Mouse (Mus musculus) limb, embryonic 13.5 days (tissue): ENCODE data around the gene Zmynd8. TPM values are rescaled to one million over a fixed set of nuclear protein-coding genes. Genes with fewer than 3 reads are reported as not detected.
"Not testable (repeated sequence)": the region's sequence is repeated elsewhere in the genome, so short reads cannot be mapped to it uniquely, and the experiment has no call there.

Experiments used
- ATAC-seq: fragments of 200-750 bp; cut with Nextera tagmentation; 2 replicates; pipeline ENCODE4 v1.8.0; 2017; ENCODE audit warnings: low read depth, moderate number of reproducible peaks, moderate TSS enrichment; ENCODE audit not compliant: low FRiP score
- H3K27ac ChIP-seq: fragments of 300-500 bp; sonication (generic); 2 replicates; pipeline ENCODE4 v1.5.1; 2015; ENCODE audit warnings: inconsistent platforms, mild to moderate bottlenecking, moderate library complexity
- H3K27me3 ChIP-seq: fragments of 300-500 bp; sonication (generic); 2 replicates; pipeline ENCODE4 v1.6.1; 2015; ENCODE audit warnings: mild to moderate bottlenecking, inconsistent platforms
- H3K36me3 ChIP-seq: fragments of 300-500 bp; sonication (generic); 2 replicates; pipeline ENCODE4 v1.6.1; 2015; ENCODE audit warnings: inconsistent platforms, mild to moderate bottlenecking, moderate library complexity
- H3K4me1 ChIP-seq: fragments of 300-500 bp; sonication (generic); 2 replicates; pipeline ENCODE4 v1.6.1; 2015; ENCODE audit warnings: inconsistent platforms
- H3K4me2 ChIP-seq: fragments of 300-500 bp; sonication (generic); replicated peaks from 2 replicates; pipeline ENCODE4 v1.6.1; 2015; ENCODE audit warnings: inconsistent platforms, mild to moderate bottlenecking, moderate library complexity
- H3K4me3 ChIP-seq: fragments of 300-500 bp; sonication (generic); 2 replicates; pipeline ENCODE4 v1.5.1; 2015; ENCODE audit warnings: moderate library complexity, mild to moderate bottlenecking, inconsistent platforms
- H3K9ac ChIP-seq: fragments of 300-500 bp; sonication (generic); 2 replicates; pipeline ENCODE4 v1.6.1; 2015; ENCODE audit warnings: mild to moderate bottlenecking, inconsistent platforms
- H3K9me3 ChIP-seq: fragments of 300-500 bp; sonication (generic); 2 replicates; pipeline ENCODE4 v1.6.1; 2016; ENCODE audit warnings: inconsistent platforms
- WGBS: fragments of 180-500 bp; shearing (Covaris S2); methylation state at CpG from one replicate; pipeline ENCODE4 v1.1.7; 2015; 5-methylcytosine and 5-hydroxymethylcytosine counted together
- polyA plus RNA-seq: library from polyadenylated mRNA; unstranded; fragments of >200 nt; fragmentation: Nextera tagmentation; extraction: Ambion mirVana; gene quantifications from 2 replicates; pipeline ENCODE4 v1.2.1, GENCODE M21; 2015

The Zmynd8 gene
- polyA plus RNA-seq, 1 experiment from 2014 or later = 65.7 TPM

DNA sequence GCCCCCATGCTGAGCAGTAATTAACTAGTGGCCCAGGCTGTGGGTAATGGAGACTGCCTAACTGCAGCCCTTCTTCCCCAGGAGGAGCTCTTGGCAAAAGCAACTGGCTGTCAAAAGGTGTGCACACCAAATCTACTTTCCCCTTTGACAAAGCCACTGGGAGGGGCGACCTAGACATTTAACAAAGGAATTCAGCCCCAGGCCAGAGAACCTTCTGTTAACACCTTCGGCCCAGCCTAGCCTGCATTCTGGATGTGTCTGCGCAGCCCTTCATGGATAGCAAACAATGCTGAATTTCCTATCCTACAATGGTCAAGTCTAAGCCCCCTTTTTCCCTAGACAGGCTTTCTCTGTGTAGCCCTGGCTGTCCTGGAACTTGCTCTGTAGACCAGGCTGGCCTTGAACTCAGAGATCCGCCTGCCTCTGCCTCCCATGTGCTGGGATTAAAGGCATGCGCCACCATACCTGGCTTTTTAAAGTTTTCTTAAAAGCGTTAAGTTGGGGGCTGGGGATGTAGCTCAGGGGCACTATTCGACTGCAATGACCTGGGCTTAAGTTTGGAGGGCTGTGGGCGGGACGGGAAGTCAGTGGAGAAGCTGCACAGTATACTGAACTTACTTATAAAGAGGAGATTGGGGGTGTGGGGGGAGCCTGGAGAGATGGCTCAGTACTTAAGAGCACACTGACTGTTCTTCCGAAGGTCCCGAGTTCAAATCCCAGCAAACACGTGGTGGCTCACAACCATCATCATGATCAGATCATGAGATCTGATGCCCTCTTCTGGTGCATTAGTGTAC, 90.4 kb downstream of the Zmynd8 start:
- H3K9me3 ChIP-seq = no peaks in the 10 kb centered on the region
- H3K4me1 ChIP-seq = no peaks in the 10 kb centered on the region
- peaks cover 94% of the 10 kb centered on the region for H3K36me3 ChIP-seq
- ATAC-seq = no peak
- H3K27me3 ChIP-seq = no peaks in the 10 kb centered on the region
- no peak overlapping the region for H3K4me2 ChIP-seq
- no peak overlapping the region for H3K27ac ChIP-seq
- H3K4me3 ChIP-seq = no peak overlapping the region
- WGBS = 90% methylated on average over 12 of the region's 12 CpGs
- H3K9ac ChIP-seq = no peak overlapping the region

- WGBS = 95% methylated on average over 3 of the region's 3 CpGs
- H3K9me3 ChIP-seq, H3K4me1 ChIP-seq, H3K27ac ChIP-seq, H3K9ac ChIP-seq, H3K4me3 ChIP-seq, ATAC-seq, H3K4me2 ChIP-seq, H3K27me3 ChIP-seq: not testable (repeated sequence)
- peaks cover 88% of the 10 kb centered on the region for H3K36me3 ChIP-seq
Observed at GRCm38 (mm10) chr2:165800174-165800573, 98.6 kb downstream of the Zmynd8 start.

DNA sequence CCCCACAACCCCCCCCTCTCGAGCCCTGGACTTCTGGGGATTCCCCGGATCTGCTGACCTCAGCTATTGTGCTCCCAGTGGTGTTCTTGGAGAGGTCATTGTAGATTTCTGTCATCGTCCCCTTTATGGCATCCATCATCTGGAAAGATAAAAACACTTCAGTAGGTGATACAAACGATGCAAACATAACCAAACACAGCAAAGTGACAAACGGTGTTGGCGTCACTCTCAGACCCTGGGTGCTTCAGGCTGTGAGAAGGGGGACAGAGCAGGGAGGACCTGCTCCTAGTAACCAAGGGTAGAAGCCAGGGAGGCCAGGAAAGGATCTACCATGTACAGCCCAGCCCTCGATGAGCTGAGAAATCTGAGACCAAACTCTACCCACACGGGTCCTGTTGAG, 100.9 kb downstream of the Zmynd8 start:
- peaks cover 91% of the 10 kb centered on the region for H3K36me3 ChIP-seq
- H3K27me3 ChIP-seq = no peaks in the 10 kb centered on the region
- WGBS = 65% methylated on average over 8 of the region's 8 CpGs
- no peaks in the 10 kb centered on the region for H3K4me1 ChIP-seq
- no peak overlapping the region for H3K27ac ChIP-seq
- H3K9ac ChIP-seq = no peak overlapping the region
- H3K9me3 ChIP-seq = no peaks in the 10 kb centered on the region
- no peak overlapping the region for H3K4me3 ChIP-seq
- H3K4me2 ChIP-seq = no peak overlapping the region
- no peak for ATAC-seq

DNA sequence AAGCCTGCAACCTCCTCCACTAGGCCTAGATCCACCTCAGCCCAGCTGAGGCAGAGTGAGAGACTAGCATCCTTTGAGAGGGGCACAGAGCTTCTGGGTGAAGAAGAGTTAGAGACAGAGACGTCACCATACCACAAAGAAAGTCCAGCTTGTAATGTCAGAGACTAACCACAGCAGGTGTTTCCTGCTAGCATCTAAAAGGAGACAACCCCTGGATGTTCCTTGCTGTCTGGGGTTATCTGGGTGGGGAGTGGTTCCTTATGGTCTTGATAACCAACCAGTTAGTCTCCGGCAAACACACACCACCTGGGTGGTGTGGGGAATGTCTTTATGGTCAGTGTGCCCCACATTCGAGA, 105.6 kb downstream of the Zmynd8 start:
- Histone ChIP-seq H3K27me3 (no peaks in the 10 kb centered on the region), H3K36me3 (peaks cover 95% of the 10 kb centered on the region)

GRCm38 (mm10) chr2:165792431-165793282, 106.2 kb downstream of the Zmynd8 start:
- no peak overlapping the region for H3K9ac ChIP-seq
- no peaks in the 10 kb centered on the region for H3K4me1 ChIP-seq
- no peaks in the 10 kb centered on the region for H3K27me3 ChIP-seq
- H3K36me3 ChIP-seq = peaks cover 95% of the 10 kb centered on the region
- H3K4me2 ChIP-seq = no peak overlapping the region
- WGBS = 90% methylated on average over 25 of the region's 25 CpGs
- H3K4me3 ChIP-seq = no peak overlapping the region
- ATAC-seq = no peak
- H3K27ac ChIP-seq = no peak overlapping the region
- no peaks in the 10 kb centered on the region for H3K9me3 ChIP-seq

More for the DNA sequence above, 105.6 kb downstream of the Zmynd8 start:
- Histone ChIP-seq H3K4me3 (no peak overlapping the region), H3K4me2 (no peak overlapping the region), H3K9ac (no peak overlapping the region), H3K9me3 (no peaks in the 10 kb centered on the region), H3K27ac (no peak overlapping the region), H3K4me1 (no peaks in the 10 kb centered on the region)
- WGBS = 85% methylated on average over 3 of the region's 3 CpGs
- no peak for ATAC-seq

- peaks cover 95% of the 10 kb centered on the region for H3K36me3 ChIP-seq
- no peak overlapping the region for H3K4me2 ChIP-seq
- no peaks in the 10 kb centered on the region for H3K9me3 ChIP-seq
- no peak for ATAC-seq
- H3K27me3 ChIP-seq = no peaks in the 10 kb centered on the region
- H3K4me1 ChIP-seq = no peaks in the 10 kb centered on the region
- H3K9ac ChIP-seq = no peak overlapping the region
- WGBS = 63% methylated on average over 9 of the region's 9 CpGs
- no peak overlapping the region for H3K27ac ChIP-seq
- H3K4me3 ChIP-seq = no peak overlapping the region
Observed at GRCm38 (mm10) chr2:165791657-165792056, 107.2 kb downstream of the Zmynd8 start.

- H3K9ac ChIP-seq = no peak overlapping the region
- no peak overlapping the region for H3K27ac ChIP-seq
- no peaks in the 10 kb centered on the region for H3K27me3 ChIP-seq
- no peak overlapping the region for H3K4me3 ChIP-seq
- no peak for ATAC-seq
- WGBS = 75% methylated on average over 7 of the region's 7 CpGs
- H3K4me2 ChIP-seq = no peak overlapping the region
- no peaks in the 10 kb centered on the region for H3K4me1 ChIP-seq
- H3K9me3 ChIP-seq = no peaks in the 10 kb centered on the region
- peaks cover 94% of the 10 kb centered on the region for H3K36me3 ChIP-seq
Observed at GRCm38 (mm10) chr2:165791026-165791425, 107.8 kb downstream of the Zmynd8 start.

DNA sequence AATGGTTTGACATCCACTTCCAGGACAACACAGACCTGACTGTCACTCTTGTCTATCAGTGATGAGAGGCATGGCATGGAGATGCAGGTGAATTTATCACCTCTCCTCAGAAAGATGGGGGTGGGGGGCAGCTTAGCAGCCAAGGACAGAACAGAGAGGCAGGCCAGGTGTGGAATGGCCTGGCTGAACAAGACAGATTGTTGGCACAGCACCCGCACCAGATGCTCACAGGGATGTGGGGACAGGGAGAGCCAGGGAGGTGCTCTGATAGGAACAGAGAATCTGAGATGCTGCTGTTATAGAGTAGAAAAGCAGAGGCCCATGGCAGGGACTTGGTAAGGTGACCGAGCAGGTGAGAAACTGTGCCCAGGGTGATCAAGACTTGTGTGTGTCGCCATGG, 109.1 kb downstream of the Zmynd8 start:
- Histone ChIP-seq H3K4me1 (no peaks in the 10 kb centered on the region), H3K36me3 (peaks cover 98% of the 10 kb centered on the region), H3K9ac (no peak overlapping the region), H3K27me3 (no peaks in the 10 kb centered on the region), H3K9me3 (no peaks in the 10 kb centered on the region), H3K27ac (no peak overlapping the region), H3K4me2 (no peak overlapping the region), H3K4me3 (no peak overlapping the region)
- ATAC-seq = no peak
- WGBS = 95% methylated on average over 3 of the region's 3 CpGs

DNA sequence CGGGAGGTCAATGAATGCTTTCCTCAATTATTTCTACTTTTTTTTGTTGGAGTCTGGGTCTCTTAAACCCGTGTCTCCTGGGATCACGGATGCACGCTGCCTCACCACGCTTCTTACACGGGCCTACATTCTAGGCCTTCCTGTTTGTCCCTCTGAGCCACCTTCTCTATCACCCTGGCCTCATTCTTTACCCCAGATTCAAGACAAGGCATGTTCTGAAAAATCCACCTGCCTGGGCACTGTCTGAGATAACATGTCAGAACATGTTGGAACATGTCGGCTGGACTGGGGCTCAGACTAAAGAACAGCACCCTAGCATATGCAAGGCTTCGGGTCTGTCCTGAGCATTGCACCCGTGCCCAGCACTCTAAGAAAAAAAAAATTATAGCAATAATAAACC, 110.0 kb downstream of the Zmynd8 start:
- Histone ChIP-seq H3K9ac (no peak overlapping the region), H3K36me3 (peaks cover 96% of the 10 kb centered on the region), H3K27ac (no peak overlapping the region), H3K4me2 (no peak overlapping the region), H3K9me3 (no peaks in the 10 kb centered on the region), H3K4me1 (no peaks in the 10 kb centered on the region), H3K27me3 (no peaks in the 10 kb centered on the region), H3K4me3 (no peak overlapping the region)
- no peak for ATAC-seq
- 91% methylated on average over 9 of the region's 9 CpGs for WGBS

- Histone ChIP-seq H3K4me3 (no peak overlapping the region), H3K9me3 (no peaks in the 10 kb centered on the region), H3K9ac (no peak overlapping the region), H3K27me3 (no peaks in the 10 kb centered on the region), H3K36me3 (peaks cover 96% of the 10 kb centered on the region), H3K4me1 (no peaks in the 10 kb centered on the region), H3K4me2 (no peak overlapping the region), H3K27ac (no peak overlapping the region)
- ATAC-seq = no peak
- 67% methylated on average over 11 of the region's 11 CpGs for WGBS
Observed at GRCm38 (mm10) chr2:165788005-165788404, 110.8 kb downstream of the Zmynd8 start.

DNA sequence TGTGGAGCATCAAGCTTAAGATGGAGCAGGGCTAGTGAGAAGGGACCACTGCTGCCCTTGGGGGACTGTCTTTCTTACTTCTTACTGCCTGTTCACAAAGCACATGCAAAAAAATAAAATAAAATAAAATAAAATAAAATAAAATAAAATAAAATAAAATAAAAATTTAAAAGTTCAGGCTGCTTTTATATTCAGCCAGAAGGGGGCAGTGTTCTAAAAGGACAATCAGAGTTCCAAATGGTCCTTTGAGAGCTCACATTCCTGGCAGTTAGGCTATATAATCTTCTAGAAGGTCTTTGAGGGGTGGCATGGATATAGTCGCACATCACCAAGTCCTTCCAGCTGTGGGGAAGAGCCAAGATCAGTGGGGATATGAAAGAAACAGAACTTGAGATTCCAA, 112.3 kb downstream of the Zmynd8 start:
- H3K36me3 ChIP-seq = peaks cover 92% of the 10 kb centered on the region
- H3K4me1 ChIP-seq = peaks cover 7% of the 10 kb centered on the region
- no peaks in the 10 kb centered on the region for H3K27me3 ChIP-seq
- no peak overlapping the region for H3K4me2 ChIP-seq
- H3K9ac ChIP-seq = no peak overlapping the region
- H3K27ac ChIP-seq = no peak overlapping the region
- H3K9me3 ChIP-seq = no peaks in the 10 kb centered on the region
- 70% methylated on average over 1 of the region's 1 CpGs for WGBS
- no peak for ATAC-seq
- H3K4me3 ChIP-seq = no peak overlapping the region

GRCm38 (mm10) chr2:165785312-165786036, 113.3 kb downstream of the Zmynd8 start:
- no peak for ATAC-seq
- Histone ChIP-seq H3K4me3 (no peak overlapping the region), H3K27ac (no peak overlapping the region), H3K9me3 (no peaks in the 10 kb centered on the region), H3K4me2 (no peak overlapping the region), H3K4me1 (peaks cover 9% of the 10 kb centered on the region), H3K36me3 (peaks cover 85% of the 10 kb centered on the region), H3K9ac (no peak overlapping the region), H3K27me3 (no peaks in the 10 kb centered on the region)
- 85% methylated on average over 20 of the region's 20 CpGs for WGBS
